Mouse (Mus musculus) hindbrain, embryonic 12.5 days (tissue): Measurements from ENCODE around the gene Cpa2. TPM values are rescaled to one million over a fixed set of nuclear protein-coding genes. Genes with fewer than 3 reads are reported as not detected.

Experiments used
- ATAC-seq: fragments of 200-750 bp; cut with Nextera tagmentation; 2 replicates; pipeline ENCODE4 v1.8.0; 2017; ENCODE audit warnings: moderate TSS enrichment; ENCODE audit not compliant: low FRiP score
- H3K27ac ChIP-seq: fragments of 300-500 bp; sonication (generic); 2 replicates; pipeline ENCODE4 v1.5.1; 2016; ENCODE audit warnings: mild to moderate bottlenecking
- H3K27me3 ChIP-seq: fragments of 300-500 bp; sonication (generic); 2 replicates; pipeline ENCODE4 v1.6.1; 2016; ENCODE audit warnings: mild to moderate bottlenecking
- H3K36me3 ChIP-seq: fragments of 300-500 bp; sonication (generic); 2 replicates; pipeline ENCODE4 v1.6.1; 2016; ENCODE audit warnings: mild to moderate bottlenecking
- H3K4me1 ChIP-seq: fragments of 300-500 bp; sonication (generic); 2 replicates; pipeline ENCODE4 v1.6.1; 2016
- H3K4me2 ChIP-seq: fragments of 300-500 bp; sonication (generic); replicated peaks from 2 replicates; pipeline ENCODE4 v1.6.1; 2016; ENCODE audit warnings: mild to moderate bottlenecking
- H3K4me3 ChIP-seq: fragments of 300-500 bp; sonication (generic); 2 replicates; pipeline ENCODE4 v1.5.1; 2016; ENCODE audit warnings: mild to moderate bottlenecking
- H3K9ac ChIP-seq: fragments of 300-500 bp; sonication (generic); 2 replicates; pipeline ENCODE4 v1.6.1; 2016; ENCODE audit warnings: mild to moderate bottlenecking, moderate library complexity
- H3K9me3 ChIP-seq: fragments of 300-500 bp; sonication (generic); replicated peaks from 2 replicates; pipeline ENCODE4 v1.6.1; 2016; ENCODE audit warnings: mild to moderate bottlenecking
- WGBS: fragments of 180-500 bp; shearing (Covaris S2); methylation state at CpG from one replicate; pipeline ENCODE4 v1.1.7; 2016; 5-methylcytosine and 5-hydroxymethylcytosine counted together
- polyA plus RNA-seq: library from polyadenylated mRNA; unstranded; fragments of >200 nt; fragmentation: Nextera tagmentation; extraction: Ambion mirVana; gene quantifications from 2 replicates; pipeline ENCODE4 v1.2.1, GENCODE M21; 2016

Gene Cpa2
- polyA plus RNA-seq, 1 experiment from 2014 or later: 6.3 TPM

DNA sequence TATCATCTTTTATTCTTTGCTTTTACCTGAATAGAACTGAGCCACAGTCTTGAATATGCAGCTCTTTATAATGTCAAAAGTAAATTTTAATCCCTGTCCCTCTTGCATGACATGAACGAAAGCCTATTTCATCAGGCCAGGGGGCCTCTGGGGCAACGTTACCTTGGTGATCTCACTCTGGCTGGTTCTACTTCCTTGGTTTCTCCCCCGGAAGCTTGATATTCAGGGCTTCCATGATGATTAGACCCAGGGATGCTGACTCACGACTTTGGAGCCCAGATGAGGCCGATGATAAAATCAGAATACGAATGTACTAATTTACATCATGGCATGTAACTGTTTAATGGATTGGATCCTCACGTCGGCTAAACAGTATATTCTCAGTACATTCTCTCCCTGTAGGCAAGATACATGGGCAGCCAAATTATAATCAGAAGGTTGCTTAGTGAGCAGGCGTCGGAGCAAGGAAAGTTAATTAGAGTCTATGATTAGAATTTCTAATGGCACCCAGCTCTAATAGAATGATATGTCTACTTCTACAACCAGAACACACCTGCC, 51.1 kb downstream of the Cpa2 start:
- Histone ChIP-seq H3K4me2 (no peak overlapping the region), H3K9me3 (no peaks in the 10 kb centered on the region), H3K4me3 (no peak overlapping the region), H3K36me3 (no peaks in the 10 kb centered on the region), H3K9ac (no peak overlapping the region), H3K27me3 (no peaks in the 10 kb centered on the region), H3K27ac (peak overlapping the region; percentile 67), H3K4me1 (peaks cover 19% of the 10 kb centered on the region)
- 57% methylated on average over 10 of the region's 10 CpGs for WGBS
- ATAC-seq: peak; percentile 74

DNA sequence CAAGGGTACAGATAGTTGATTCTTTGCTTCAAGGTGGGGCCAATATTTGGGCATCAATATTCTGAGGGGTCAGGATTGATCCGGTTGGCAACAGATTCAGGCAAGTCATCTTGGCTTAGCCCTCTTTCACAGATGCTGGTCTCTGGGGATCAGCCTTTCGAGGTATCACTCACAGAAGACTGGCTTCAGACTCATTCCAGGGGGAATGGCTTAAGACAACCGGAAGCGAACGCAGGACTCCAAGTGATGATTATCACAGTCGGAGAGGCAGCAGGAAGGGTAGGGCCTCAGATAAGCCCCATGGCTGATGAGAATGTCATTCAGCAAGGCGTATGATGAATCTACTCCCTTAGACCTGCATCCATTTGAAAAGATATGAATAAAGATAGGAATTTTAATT, 53.0 kb downstream of the Cpa2 start:
- H3K9me3 ChIP-seq: no peaks in the 10 kb centered on the region
- no peak overlapping the region for H3K4me3 ChIP-seq
- H3K4me2 ChIP-seq: no peak overlapping the region
- H3K9ac ChIP-seq: no peak overlapping the region
- H3K27me3 ChIP-seq: no peaks in the 10 kb centered on the region
- H3K27ac ChIP-seq: no peak overlapping the region
- 61% methylated on average over 7 of the region's 7 CpGs for WGBS
- no peaks in the 10 kb centered on the region for H3K36me3 ChIP-seq
- no peak for ATAC-seq
- peaks cover 19% of the 10 kb centered on the region for H3K4me1 ChIP-seq

DNA sequence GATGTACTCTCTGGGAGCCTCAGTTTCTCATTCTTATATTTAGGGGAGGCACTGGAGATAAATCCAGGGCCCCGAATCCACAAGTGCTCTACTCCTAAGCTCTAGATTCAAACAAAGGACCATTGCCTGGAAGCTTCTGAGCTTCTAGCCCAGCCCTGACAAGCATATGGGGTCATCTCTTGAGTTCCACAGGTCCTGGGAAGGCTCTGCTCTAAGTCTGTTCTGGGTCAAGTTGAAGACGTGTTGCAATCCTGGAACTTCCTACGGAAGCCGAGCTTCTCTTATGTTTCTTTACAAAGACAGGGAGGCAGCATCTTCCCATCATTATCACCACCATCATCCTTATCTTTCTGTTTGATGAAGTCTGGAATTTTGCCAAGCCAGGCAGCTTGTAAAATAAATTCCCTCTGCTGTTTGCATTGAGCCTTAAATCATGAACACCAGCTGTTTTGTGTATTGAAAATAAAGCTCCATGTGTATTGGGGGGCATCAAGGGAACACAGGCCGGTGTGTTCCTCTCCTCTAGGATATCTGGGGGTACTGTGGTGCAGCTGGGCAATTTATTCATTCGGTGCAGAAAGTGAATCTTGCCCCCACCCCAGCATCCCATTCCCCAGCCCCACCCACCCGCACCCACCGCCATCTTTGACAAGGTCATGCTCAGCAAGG, 55.0 kb downstream of the Cpa2 start:
- 89% methylated on average over 8 of the region's 8 CpGs for WGBS
- Histone ChIP-seq H3K36me3 (no peaks in the 10 kb centered on the region), H3K9me3 (no peaks in the 10 kb centered on the region), H3K9ac (no peak overlapping the region), H3K4me3 (no peak overlapping the region), H3K27ac (no peak overlapping the region), H3K4me1 (peaks cover 19% of the 10 kb centered on the region), H3K4me2 (no peak overlapping the region), H3K27me3 (no peaks in the 10 kb centered on the region)
- no peak for ATAC-seq

DNA sequence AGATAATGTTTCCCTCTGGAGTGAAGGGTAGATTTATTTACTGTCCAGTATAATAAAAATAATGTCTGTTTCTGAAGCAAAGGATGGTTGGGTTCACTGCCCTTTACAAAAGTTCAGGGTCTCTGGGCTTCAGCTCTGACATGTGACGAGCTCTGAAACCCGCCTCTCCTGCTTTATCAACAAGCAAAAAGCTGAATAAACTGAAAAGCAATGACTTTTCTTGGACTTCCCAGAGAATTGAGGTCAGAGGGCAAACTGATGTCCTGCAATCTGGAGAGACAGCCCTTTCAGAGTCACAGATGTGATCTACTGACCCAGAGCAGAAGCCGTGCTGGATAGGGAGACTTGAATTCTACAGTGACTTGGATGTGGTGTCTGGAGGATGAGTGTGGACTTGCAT, 58.7 kb downstream of the Cpa2 start:
- Histone ChIP-seq H3K4me3 (no peak overlapping the region), H3K9ac (no peak overlapping the region), H3K36me3 (no peaks in the 10 kb centered on the region), H3K27me3 (no peaks in the 10 kb centered on the region), H3K27ac (no peak overlapping the region), H3K4me1 (peaks cover 15% of the 10 kb centered on the region), H3K9me3 (no peaks in the 10 kb centered on the region), H3K4me2 (no peak overlapping the region)
- ATAC-seq: no peak
- WGBS: 41% methylated on average over 3 of the region's 3 CpGs

DNA sequence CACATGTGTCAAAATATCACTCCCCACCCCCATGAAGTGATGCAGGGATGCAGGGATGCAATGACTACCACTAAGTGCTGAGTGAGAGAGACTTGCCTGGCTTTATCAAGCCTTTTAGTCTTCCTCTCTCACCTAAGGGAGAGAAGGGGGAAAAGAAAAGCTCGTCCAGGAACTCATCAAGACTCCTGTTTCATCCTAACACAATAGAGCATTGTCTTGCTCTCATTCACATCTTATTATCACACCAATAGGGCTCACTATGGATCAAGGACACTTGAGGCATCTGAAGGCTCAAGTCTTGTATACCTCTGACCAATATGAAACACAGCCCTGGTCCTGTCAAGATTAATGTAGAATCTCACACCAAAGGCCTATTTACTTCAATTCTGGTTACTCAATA, 59.6 kb downstream of the Cpa2 start:
- H3K9ac ChIP-seq: no peak overlapping the region
- ATAC-seq: no peak
- no peaks in the 10 kb centered on the region for H3K36me3 ChIP-seq
- no peaks in the 10 kb centered on the region for H3K9me3 ChIP-seq
- no peaks in the 10 kb centered on the region for H3K27me3 ChIP-seq
- no peak overlapping the region for H3K4me3 ChIP-seq
- no peak overlapping the region for H3K27ac ChIP-seq
- WGBS: 40% methylated on average over 1 of the region's 1 CpGs
- H3K4me1 ChIP-seq: peaks cover 6% of the 10 kb centered on the region
- no peak overlapping the region for H3K4me2 ChIP-seq

DNA sequence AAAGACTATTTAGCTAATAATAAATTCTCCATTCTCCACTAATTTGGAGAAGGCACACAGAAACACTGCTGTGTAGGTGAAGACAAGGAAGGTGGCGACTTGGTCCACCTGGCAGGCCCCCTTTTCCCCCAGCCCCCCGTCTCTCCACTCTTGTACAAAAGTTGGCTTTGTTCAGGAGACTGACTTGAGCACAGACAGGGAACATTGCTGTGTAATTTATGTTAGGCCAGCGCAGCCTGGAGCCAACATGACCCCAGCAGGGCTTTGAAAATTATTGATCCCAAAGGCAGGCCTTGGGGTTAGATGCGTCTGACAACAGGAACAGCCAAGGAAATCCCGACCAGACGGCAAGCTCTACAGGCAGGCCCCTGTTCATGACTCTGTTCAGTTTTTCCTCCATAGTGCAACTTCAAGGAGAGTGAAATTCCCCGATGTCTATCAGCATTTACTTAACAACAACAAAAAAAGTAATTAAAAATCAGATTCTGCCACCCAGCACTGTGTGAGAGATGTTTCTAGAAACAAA, 63.0 kb downstream of the Cpa2 start:
- no peak overlapping the region for H3K4me3 ChIP-seq
- no peaks in the 10 kb centered on the region for H3K27me3 ChIP-seq
- no peak overlapping the region for H3K27ac ChIP-seq
- H3K36me3 ChIP-seq: no peaks in the 10 kb centered on the region
- no peak overlapping the region for H3K4me2 ChIP-seq
- 54% methylated on average over 7 of the region's 7 CpGs for WGBS
- ATAC-seq: no peak
- 0 out of 2 replicates have a peak, but pooled peaks cover 2% of the 10 kb centered on the region for H3K4me1 ChIP-seq
- H3K9me3 ChIP-seq: no peaks in the 10 kb centered on the region
- no peak overlapping the region for H3K9ac ChIP-seq

DNA sequence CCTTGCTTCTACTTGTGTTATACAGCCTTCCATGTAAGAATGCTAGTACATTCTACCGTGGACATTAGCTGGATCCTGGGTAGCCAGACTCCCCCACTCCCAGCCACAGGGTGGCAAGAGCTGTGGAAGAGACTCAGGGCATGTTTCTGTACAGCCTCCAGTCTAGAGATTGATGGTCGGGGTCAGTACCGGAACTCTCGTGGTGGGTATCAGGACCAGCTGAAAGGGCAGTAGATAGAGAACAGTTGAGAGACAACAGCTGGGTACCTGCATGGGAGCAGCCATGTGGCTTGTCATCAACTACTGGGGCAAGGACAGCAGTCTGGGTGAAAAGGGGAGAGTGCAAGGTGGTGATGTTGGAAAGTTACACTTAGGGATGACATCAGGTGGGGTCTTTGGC, 63.7 kb downstream of the Cpa2 start:
- Histone ChIP-seq H3K4me2 (no peak overlapping the region), H3K4me3 (no peak overlapping the region), H3K27ac (no peak overlapping the region), H3K9me3 (no peaks in the 10 kb centered on the region), H3K4me1 (0 out of 2 replicates have a peak, but pooled peaks cover 2% of the 10 kb centered on the region), H3K9ac (no peak overlapping the region), H3K36me3 (no peaks in the 10 kb centered on the region), H3K27me3 (no peaks in the 10 kb centered on the region)
- ATAC-seq: no peak
- WGBS: 94% methylated on average over 4 of the region's 4 CpGs

DNA sequence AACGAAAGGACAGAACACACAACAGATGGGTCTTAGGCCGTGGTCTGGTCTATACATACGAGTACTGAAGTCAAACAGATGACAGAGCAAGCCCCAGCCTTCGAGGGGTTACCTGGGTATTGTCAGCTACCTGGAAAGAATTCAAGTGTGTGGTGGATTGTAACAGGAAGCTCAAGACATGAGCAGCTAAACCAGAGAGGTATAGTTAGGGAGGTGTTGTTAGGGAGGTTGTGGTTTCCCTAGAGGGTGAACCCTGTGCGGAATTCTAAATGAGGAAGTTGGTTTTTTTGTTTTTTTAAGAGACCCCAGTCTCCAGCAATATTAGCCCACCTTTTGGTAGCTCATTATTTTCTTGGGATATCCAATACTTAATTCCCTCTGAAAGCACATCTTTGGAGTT, 64.3 kb downstream of the Cpa2 start:
- Histone ChIP-seq H3K4me1 (0 out of 2 replicates have a peak, but pooled peaks cover 2% of the 10 kb centered on the region), H3K36me3 (no peaks in the 10 kb centered on the region)
- 91% methylated on average over 5 of the region's 5 CpGs for WGBS

DNA sequence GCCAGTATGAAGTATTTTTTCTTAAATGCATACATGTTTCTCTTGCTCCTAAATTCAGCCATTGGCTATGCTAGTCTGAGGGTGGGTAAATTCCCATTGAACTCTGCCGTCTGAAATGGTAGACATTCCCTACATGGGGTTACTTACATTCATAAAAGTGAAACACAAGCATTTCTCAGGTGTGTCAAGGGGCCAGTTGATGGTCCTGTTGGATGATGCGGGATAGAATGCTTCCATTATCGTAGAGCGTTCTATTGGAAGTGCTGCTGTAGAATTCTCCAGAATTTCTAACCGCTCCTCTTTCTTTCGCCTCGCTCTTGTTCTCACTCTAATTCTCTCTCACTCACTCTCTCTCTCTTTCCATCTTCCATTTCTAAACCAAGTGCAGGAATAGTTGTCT, 69.3 kb downstream of the Cpa2 start, which contains the start of gene Cpa5:
Gene Cpa5, plus strand, starts transcription at position 301 of the 400 bp plus-strand sequence.
- H3K9ac ChIP-seq: no peak within 1 kb of the TSS
- H3K4me2 ChIP-seq: no peak within 1 kb of the TSS
- no peaks in the 10 kb centered on the region for H3K27me3 ChIP-seq
- no peak within 1 kb of the TSS for H3K27ac ChIP-seq
- H3K4me3 ChIP-seq: no peak within 1 kb of the TSS
- H3K36me3 ChIP-seq: no peaks in the 10 kb centered on the region
- no peak for ATAC-seq
- H3K4me1 ChIP-seq: peaks cover 10% of the 10 kb centered on the region
- WGBS: 80% methylated on average over 7 of the region's 7 CpGs
- no peaks in the 10 kb centered on the region for H3K9me3 ChIP-seq

More for the DNA sequence above, 64.3 kb downstream of the Cpa2 start:
- Histone ChIP-seq H3K27ac (no peak overlapping the region), H3K4me3 (no peak overlapping the region), H3K27me3 (no peaks in the 10 kb centered on the region), H3K9me3 (no peaks in the 10 kb centered on the region), H3K4me2 (no peak overlapping the region), H3K9ac (no peak overlapping the region)
- ATAC-seq: no peak

DNA sequence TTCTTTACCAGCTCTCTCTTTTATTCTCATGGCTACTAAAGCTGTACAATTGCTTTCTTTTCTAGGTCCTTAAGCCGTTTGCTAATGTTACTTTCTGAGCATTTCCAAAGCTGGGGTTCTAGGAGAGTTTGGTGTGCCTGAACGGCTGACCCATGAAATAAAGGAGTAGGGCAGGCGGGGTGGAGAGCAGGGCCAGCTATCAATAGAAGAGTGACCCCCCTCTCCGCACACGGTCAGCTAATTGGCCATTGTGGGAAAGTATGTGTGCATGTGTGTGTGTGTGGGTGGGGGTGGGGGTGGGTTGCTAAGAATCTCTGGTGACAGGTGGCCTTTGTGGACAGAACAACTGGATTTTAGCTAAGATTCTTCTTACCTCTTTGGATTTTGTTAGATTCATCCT, 69.8 kb downstream of the Cpa2 start:
- H3K9ac ChIP-seq: no peak overlapping the region
- peaks cover 15% of the 10 kb centered on the region for H3K4me1 ChIP-seq
- H3K27ac ChIP-seq: no peak overlapping the region
- H3K9me3 ChIP-seq: no peaks in the 10 kb centered on the region
- H3K27me3 ChIP-seq: no peaks in the 10 kb centered on the region
- 23% methylated on average over 5 of the region's 5 CpGs for WGBS
- no peaks in the 10 kb centered on the region for H3K36me3 ChIP-seq
- no peak overlapping the region for H3K4me2 ChIP-seq
- ATAC-seq: no peak
- no peak overlapping the region for H3K4me3 ChIP-seq

Other genes with a start within 250 kb of the Cpa2 start
- 72.4 and 76.4 TPM in 2 replicates for gene Ube2h, start 237.0 kb upstream of the Cpa2 start, polyA plus RNA-seq
- gene Zc3hc1, start 150.6 kb upstream of the Cpa2 start, polyA plus RNA-seq: 65.3 and 67.6 TPM in 2 replicates
- gene Klhdc10, start 139.7 kb upstream of the Cpa2 start, polyA plus RNA-seq: 42.5 and 45.4 TPM in 2 replicates
- gene Tmem209, start 31.8 kb upstream of the Cpa2 start, polyA plus RNA-seq: 37.0 and 38.9 TPM in 2 replicates
- gene Ssmem1, start 31.7 kb upstream of the Cpa2 start, polyA plus RNA-seq: 0.21 and 0.34 TPM in 2 replicates
- gene Cpa4, start 26.8 kb downstream of the Cpa2 start, polyA plus RNA-seq: 1.7 and 1.9 TPM in 2 replicates
- gene Cpa5, start 69.4 kb downstream of the Cpa2 start, polyA plus RNA-seq: 0.10 TPM in 1 of 2 replicates, not detected in the other
- gene Cpa1, start 97.6 kb downstream of the Cpa2 start, polyA plus RNA-seq: 0.30 and 0.34 TPM in 2 replicates
- gene Cep41, start 152.2 kb downstream of the Cpa2 start, polyA plus RNA-seq: 20.5 and 21.9 TPM in 2 replicates
- gene Mest, start 182.0 kb downstream of the Cpa2 start, polyA plus RNA-seq: 763 and 927 TPM in 2 replicates